Mouse (Mus musculus) midbrain, embryonic 16.5 days (tissue): ENCODE data around the gene U2surp. TPM values are rescaled to one million over a fixed set of nuclear protein-coding genes. Genes with fewer than 3 reads are reported as not detected.

Source experiments
- ATAC-seq: fragments of 200-750 bp; cut with Nextera tagmentation; 2 replicates; pipeline ENCODE4 v1.8.0; 2017; ENCODE audit warnings: moderate TSS enrichment
- H3K27ac ChIP-seq: fragments of 300-500 bp; sonication (generic); 2 replicates; pipeline ENCODE4 v1.5.1; 2014; ENCODE audit warnings: mild to moderate bottlenecking, low read length, mixed read lengths
- H3K27me3 ChIP-seq: fragments of 300-500 bp; sonication (generic); 2 replicates; pipeline ENCODE4 v1.6.1; 2014; ENCODE audit warnings: low read depth, low read length, mixed read lengths; ENCODE audit not compliant: control insufficient read depth, insufficient read depth
- H3K36me3 ChIP-seq: fragments of 300-500 bp; sonication (generic); 2 replicates; pipeline ENCODE4 v1.6.1; 2014; ENCODE audit warnings: mild to moderate bottlenecking, low read length, moderate library complexity, mixed read lengths; ENCODE audit not compliant: control insufficient read depth, insufficient read depth
- H3K4me1 ChIP-seq: fragments of 300-500 bp; sonication (generic); 2 replicates; pipeline ENCODE4 v1.6.1; 2014; ENCODE audit warnings: mild to moderate bottlenecking, low read length, mixed read lengths; ENCODE audit not compliant: control insufficient read depth, insufficient read depth
- H3K4me2 ChIP-seq: fragments of 300-500 bp; sonication (generic); 2 replicates; pipeline ENCODE4 v1.6.1; 2014; ENCODE audit warnings: mild to moderate bottlenecking, low read length, mixed read lengths
- H3K4me3 ChIP-seq: fragments of 300-500 bp; sonication (generic); 2 replicates; pipeline ENCODE4 v1.5.1; 2014; ENCODE audit warnings: low read depth, mild to moderate bottlenecking, low read length, moderate library complexity, mixed read lengths
- H3K9ac ChIP-seq: fragments of 300-500 bp; sonication (generic); 2 replicates; pipeline ENCODE4 v1.6.1; 2014; ENCODE audit warnings: low read depth, low read length, mixed read lengths
- H3K9me3 ChIP-seq: fragments of 300-500 bp; sonication (generic); replicated peaks from 2 replicates; pipeline ENCODE4 v1.6.1; 2014; ENCODE audit warnings: mild to moderate bottlenecking, low read length, mixed read lengths; ENCODE audit not compliant: control insufficient read depth, poor library complexity, severe bottlenecking
- WGBS: fragments of 180-500 bp; shearing (Covaris S2); extraction: QIAGEN DNeasy Blood & Tissue Kit; methylation state at CpG from one replicate; pipeline ENCODE4 v1.1.7; 2014; 5-methylcytosine and 5-hydroxymethylcytosine counted together
- polyA plus RNA-seq: library from polyadenylated mRNA; unstranded; fragments of >200 nt; fragmentation: Nextera tagmentation; extraction: Ambion mirVana; gene quantifications from 2 replicates; pipeline ENCODE4 v1.2.1, GENCODE M21; 2015

The U2surp gene
- polyA plus RNA-seq, 1 experiment from 2014 or later, result 117 TPM

- 85% methylated on average over 18 of the region's 18 CpGs for WGBS
- no peaks in the 10 kb centered on the region for H3K36me3 ChIP-seq
- H3K4me3 ChIP-seq, result no peak overlapping the region
- no peak overlapping the region for H3K27ac ChIP-seq
- H3K9ac ChIP-seq, result no peak overlapping the region
- H3K9me3 ChIP-seq, result no peaks in the 10 kb centered on the region
- H3K27me3 ChIP-seq, result no peaks in the 10 kb centered on the region
- no peak for ATAC-seq
- peaks cover 6% of the 10 kb centered on the region; the same call in 1 of the 2 replicates for H3K4me1 ChIP-seq
- H3K4me2 ChIP-seq, result no peak overlapping the region
These were observed 42.7 kb upstream of the U2surp start for GRCm38 (mm10) chr9:95554231-95555221.

- Histone ChIP-seq H3K4me2 (no peak overlapping the region), H3K4me1 (no peaks in the 10 kb centered on the region), H3K36me3 (no peaks in the 10 kb centered on the region), H3K27ac (no peak overlapping the region), H3K9ac (no peak overlapping the region), H3K27me3 (no peaks in the 10 kb centered on the region), H3K4me3 (no peak overlapping the region), H3K9me3 (no peaks in the 10 kb centered on the region)
- ATAC-seq, result no peak
- WGBS, result 75% methylated on average over 10 of the region's 10 CpGs
These were observed 40.4 kb upstream of the U2surp start for GRCm38 (mm10) chr9:95552175-95552705.

- 76% methylated on average over 9 of the region's 9 CpGs for WGBS
- H3K27me3 ChIP-seq, result no peaks in the 10 kb centered on the region
- H3K4me2 ChIP-seq, result no peak overlapping the region
- no peak overlapping the region for H3K4me3 ChIP-seq
- H3K27ac ChIP-seq, result no peak overlapping the region
- ATAC-seq, result no peak
- no peak overlapping the region for H3K9ac ChIP-seq
- no peaks in the 10 kb centered on the region for H3K4me1 ChIP-seq
- no peaks in the 10 kb centered on the region for H3K9me3 ChIP-seq
- H3K36me3 ChIP-seq, result no peaks in the 10 kb centered on the region
These were observed 39.3 kb upstream of the U2surp start for GRCm38 (mm10) chr9:95550856-95551774.

- Histone ChIP-seq H3K36me3 (no peaks in the 10 kb centered on the region), H3K27ac (no peak overlapping the region), H3K9ac (no peak overlapping the region), H3K9me3 (no peaks in the 10 kb centered on the region), H3K4me1 (no peaks in the 10 kb centered on the region), H3K4me2 (no peak overlapping the region), H3K27me3 (no peaks in the 10 kb centered on the region), H3K4me3 (no peak overlapping the region)
- 61% methylated on average over 15 of the region's 15 CpGs for WGBS
- ATAC-seq, result no peak
These were observed 38.0 kb upstream of the U2surp start for GRCm38 (mm10) chr9:95549626-95550411.

GRCm38 (mm10) chr9:95546679-95547078 is 34.9 kb upstream of the U2surp start:
- Histone ChIP-seq H3K9ac (no peak overlapping the region), H3K27me3 (no peaks in the 10 kb centered on the region), H3K9me3 (no peaks in the 10 kb centered on the region), H3K27ac (no peak overlapping the region), H3K4me2 (no peak overlapping the region), H3K36me3 (no peaks in the 10 kb centered on the region), H3K4me1 (0 out of 2 replicates have a peak, but pooled peaks cover 3% of the 10 kb centered on the region), H3K4me3 (no peak overlapping the region)
- ATAC-seq, result no peak
- WGBS, result 62% methylated on average over 7 of the region's 7 CpGs

GRCm38 (mm10) chr9:95544598-95544997 is 32.8 kb upstream of the U2surp start:
- no peak overlapping the region for H3K9ac ChIP-seq
- H3K36me3 ChIP-seq, result no peaks in the 10 kb centered on the region
- H3K4me3 ChIP-seq, result no peak overlapping the region
- no peaks in the 10 kb centered on the region for H3K27me3 ChIP-seq
- H3K27ac ChIP-seq, result no peak overlapping the region
- ATAC-seq, result no peak
- no peak overlapping the region for H3K4me2 ChIP-seq
- H3K4me1 ChIP-seq, result 0 out of 2 replicates have a peak, but pooled peaks cover 3% of the 10 kb centered on the region
- 95% methylated on average over 4 of the region's 4 CpGs for WGBS
- no peaks in the 10 kb centered on the region for H3K9me3 ChIP-seq

- Histone ChIP-seq H3K36me3 (no peaks in the 10 kb centered on the region), H3K9ac (no peak overlapping the region), H3K4me2 (no peak overlapping the region), H3K27me3 (no peaks in the 10 kb centered on the region), H3K4me1 (0 out of 2 replicates have a peak, but pooled peaks cover 3% of the 10 kb centered on the region), H3K27ac (peak overlapping the region; percentile 71), H3K9me3 (no peaks in the 10 kb centered on the region), H3K4me3 (no peak overlapping the region)
- 76% methylated on average over 6 of the region's 6 CpGs for WGBS
- ATAC-seq, result no peak
These were observed 30.7 kb upstream of the U2surp start for GRCm38 (mm10) chr9:95542475-95542874.
